Mouse (Mus musculus): Measurements from ENCODE around the gene Krt35. TPM values are rescaled to one million over a fixed set of nuclear protein-coding genes. Genes with fewer than 3 reads are reported as not detected.

The Krt35 gene
- total RNA-seq (2017): not detected in 2 replicates

- ATAC-seq (replicated peaks; ENCODE audit: low read depth, poor library complexity, severe bottlenecking): no peak
Observed at GRCm38 (mm10) chr11:100096141-100096540, at the start of gene Krt35. TSS of gene Krt35 (minus strand) at chr11:100096241.

DNA sequence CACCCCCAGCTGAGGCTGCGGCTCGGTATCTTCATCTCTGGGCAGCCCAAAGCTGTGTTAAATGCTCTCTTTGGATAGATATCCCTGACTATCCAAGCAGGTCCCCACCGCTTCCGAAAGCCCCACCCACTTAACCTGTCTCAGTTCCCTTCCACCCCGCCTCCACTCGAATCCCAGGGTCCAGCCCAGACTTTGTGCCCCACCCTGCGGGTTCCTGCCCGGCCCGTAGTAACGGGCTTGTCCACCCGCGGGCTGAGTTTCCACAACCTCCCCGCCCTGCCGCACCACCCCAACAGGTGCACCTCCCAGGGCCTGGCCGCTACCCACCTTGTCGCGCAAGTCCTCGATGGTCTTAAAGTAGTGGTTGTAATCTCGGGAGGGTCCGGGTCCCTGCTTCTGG, 49.1 kb upstream of the Krt35 start:
- ATAC-seq (replicated peaks; ENCODE audit: low read depth, poor library complexity, severe bottlenecking): no peak

GRCm38 (mm10) chr11:100140966-100141365, 44.9 kb upstream of the Krt35 start:
- ATAC-seq (replicated peaks; ENCODE audit: low read depth, poor library complexity, severe bottlenecking): no peak

DNA sequence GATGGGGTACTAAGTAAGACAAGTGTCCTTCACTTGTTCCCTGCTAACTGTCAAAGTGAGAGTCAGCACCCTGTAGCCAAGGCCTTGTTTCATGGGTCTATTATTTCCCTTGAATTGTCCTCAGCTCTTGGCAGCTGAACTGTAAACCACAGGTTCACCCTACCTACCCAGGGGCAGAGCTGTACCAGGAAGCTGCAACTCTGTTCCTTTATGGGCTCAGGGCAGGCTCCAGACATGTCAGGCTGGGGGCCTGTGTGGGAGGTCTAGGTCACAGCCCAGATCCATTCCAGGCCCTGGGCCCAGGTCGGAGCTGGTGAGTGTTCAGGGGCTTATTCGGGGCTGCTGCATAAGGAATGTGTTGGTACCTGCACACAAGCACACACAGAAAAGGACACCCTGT, 43.4 kb upstream of the Krt35 start:
- ATAC-seq (replicated peaks; ENCODE audit: low read depth, poor library complexity, severe bottlenecking): no peak

DNA sequence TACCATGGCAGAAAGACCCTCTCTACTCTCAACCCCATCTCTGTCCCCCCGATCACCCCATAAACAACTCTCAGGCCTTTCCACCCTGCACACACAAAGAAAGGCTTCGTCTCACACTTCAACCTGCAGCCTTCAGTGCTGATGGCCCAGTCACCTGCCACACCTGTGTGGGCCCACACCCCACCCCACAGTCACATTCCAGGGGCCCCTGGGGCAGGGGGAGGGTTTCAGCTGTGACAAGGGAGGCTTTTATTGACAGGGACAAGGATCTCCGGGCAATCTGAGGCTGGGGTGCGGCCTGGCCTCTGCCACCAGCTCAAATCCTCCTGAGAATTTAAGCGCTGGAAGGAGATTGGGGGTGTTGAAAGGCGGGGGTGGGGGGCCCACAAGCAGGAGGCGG, 42.8 kb upstream of the Krt35 start:
- no peak for ATAC-seq (replicated peaks; ENCODE audit: low read depth, poor library complexity, severe bottlenecking)

- ATAC-seq (replicated peaks; ENCODE audit: low read depth, poor library complexity, severe bottlenecking): no peak
Observed at GRCm38 (mm10) chr11:100137693-100138092, 41.7 kb upstream of the Krt35 start.

GRCm38 (mm10) chr11:100136559-100136958, 40.5 kb upstream of the Krt35 start:
- ATAC-seq (replicated peaks; ENCODE audit: low read depth, poor library complexity, severe bottlenecking): no peak

- ATAC-seq (replicated peaks; ENCODE audit: low read depth, poor library complexity, severe bottlenecking): no peak
Observed at GRCm38 (mm10) chr11:100135731-100136130, 39.7 kb upstream of the Krt35 start, which contains the start of gene Krt15. TSS of gene Krt15 (minus strand) at chr11:100135928.

- ATAC-seq (replicated peaks; ENCODE audit: low read depth, poor library complexity, severe bottlenecking): no peak
Observed at GRCm38 (mm10) chr11:100124901-100125300, 28.9 kb upstream of the Krt35 start.

DNA sequence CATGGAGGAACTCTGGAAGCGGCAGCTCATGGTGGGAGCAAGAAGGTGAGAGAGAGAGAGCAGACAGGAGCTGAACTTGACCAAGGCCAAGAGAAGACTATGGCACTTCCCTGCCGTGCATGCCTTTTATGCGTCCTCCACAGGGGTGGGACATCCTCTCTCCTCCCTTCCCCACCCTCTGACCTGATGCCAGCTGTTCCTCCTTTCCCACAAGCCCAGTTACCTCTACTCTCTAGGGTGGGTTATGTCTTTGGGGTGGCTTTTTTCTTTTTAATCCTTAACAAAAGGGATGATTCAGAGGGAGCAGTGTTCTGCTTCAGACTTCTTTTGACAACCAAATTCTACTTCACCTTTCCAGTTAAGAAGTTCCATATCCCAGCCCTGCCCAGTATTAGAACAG, 25.4 kb upstream of the Krt35 start, which contains the start of gene Krt13:
Gene Krt13, minus strand, starts transcription at position 101 of the 400 bp plus-strand sequence.
- no peak for ATAC-seq (replicated peaks; ENCODE audit: low read depth, poor library complexity, severe bottlenecking)

- no peak for ATAC-seq (replicated peaks; ENCODE audit: low read depth, poor library complexity, severe bottlenecking)
Observed at GRCm38 (mm10) chr11:100120331-100120730, 24.3 kb upstream of the Krt35 start.

- ATAC-seq (replicated peaks; ENCODE audit: low read depth, poor library complexity, severe bottlenecking): no peak
Observed at GRCm38 (mm10) chr11:100113742-100114029, 17.6 kb upstream of the Krt35 start.

GRCm38 (mm10) chr11:100112935-100113741, 17.1 kb upstream of the Krt35 start:
- ATAC-seq (replicated peaks; ENCODE audit: low read depth, poor library complexity, severe bottlenecking): no peak

DNA sequence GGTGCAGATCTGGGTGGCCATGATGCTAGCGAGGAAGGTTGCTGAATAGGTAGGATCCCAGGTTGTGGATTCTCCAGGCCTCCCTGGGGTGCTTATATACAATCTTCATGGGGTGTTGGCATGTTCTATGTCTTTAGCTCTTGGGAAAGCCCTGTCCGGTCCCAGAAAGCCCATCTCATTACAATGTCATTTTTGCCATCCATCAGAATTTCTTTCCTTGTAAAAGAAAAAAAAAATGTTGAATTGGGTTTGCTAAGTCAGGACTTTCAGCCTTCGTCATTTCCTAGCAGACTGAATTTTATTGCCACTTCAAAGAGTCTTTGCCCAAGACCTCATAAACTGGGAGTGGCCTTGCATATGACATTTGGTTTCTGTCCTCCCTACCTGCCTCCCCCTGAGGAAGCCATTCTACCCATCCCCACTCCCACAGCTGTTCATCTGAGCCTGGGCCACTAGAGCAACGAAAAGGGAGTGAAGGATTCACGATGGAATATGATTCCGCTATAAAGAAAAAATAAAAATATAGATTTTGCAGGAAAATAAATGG, 9.6 kb upstream of the Krt35 start, which contains the start of gene Krt36:
Gene Krt36, minus strand, starts transcription at position 51 of the 547 bp plus-strand sequence.
- ATAC-seq (replicated peaks; ENCODE audit: low read depth, poor library complexity, severe bottlenecking): no peak

- ATAC-seq (replicated peaks; ENCODE audit: low read depth, poor library complexity, severe bottlenecking): no peak
Observed at GRCm38 (mm10) chr11:100102693-100103429, 6.8 kb upstream of the Krt35 start.

GRCm38 (mm10) chr11:100100391-100100790, 4.3 kb upstream of the Krt35 start:
- no peak for ATAC-seq (replicated peaks; ENCODE audit: low read depth, poor library complexity, severe bottlenecking)

GRCm38 (mm10) chr11:100097819-100098218, 1.8 kb upstream of the Krt35 start:
- no peak for ATAC-seq (replicated peaks; ENCODE audit: low read depth, poor library complexity, severe bottlenecking)

GRCm38 (mm10) chr11:100088378-100089025, 7.5 kb downstream of the Krt35 start:
- ATAC-seq (replicated peaks; ENCODE audit: low read depth, poor library complexity, severe bottlenecking): no peak

DNA sequence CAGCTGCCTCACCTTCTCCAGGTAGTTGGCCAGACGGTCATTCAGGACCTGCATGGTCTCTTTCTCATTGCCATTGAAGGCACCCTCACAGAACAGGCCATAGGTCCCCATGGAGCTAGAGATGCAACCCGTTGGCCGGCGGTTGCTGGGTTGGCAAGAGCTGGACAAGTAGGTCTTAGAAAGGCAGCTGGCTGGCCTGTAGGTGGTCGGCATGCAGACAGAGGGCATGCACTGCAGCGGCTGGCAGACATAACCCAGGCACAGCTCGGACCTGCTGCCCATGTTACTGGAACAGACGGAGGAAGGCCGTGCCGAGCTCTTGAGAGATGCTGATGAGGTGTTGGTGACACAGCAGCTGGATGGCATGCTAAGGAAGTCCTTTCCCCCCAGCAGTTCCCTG, 8.2 kb downstream of the Krt35 start, which contains the start of gene Krt32:
Gene Krt32, minus strand, starts transcription at position 366 of the 400 bp plus-strand sequence.
- no peak for ATAC-seq (replicated peaks; ENCODE audit: low read depth, poor library complexity, severe bottlenecking)

- ATAC-seq (replicated peaks; ENCODE audit: low read depth, poor library complexity, severe bottlenecking): no peak
Observed at GRCm38 (mm10) chr11:100073873-100074272, 22.2 kb downstream of the Krt35 start.

All from common myeloid progenitor, adult 5-6 weeks (primary cell).